Mouse (Mus musculus) adrenal gland (tissue): ENCODE data around the gene Capzb.

Source experiments
- intact Hi-C: fragments of 180-260 bp; cut with DNase I; formaldehyde crosslinking; loops from one replicate; pipeline ENCODE4 v1.15.1; 2025

The Capzb gene

DNA sequence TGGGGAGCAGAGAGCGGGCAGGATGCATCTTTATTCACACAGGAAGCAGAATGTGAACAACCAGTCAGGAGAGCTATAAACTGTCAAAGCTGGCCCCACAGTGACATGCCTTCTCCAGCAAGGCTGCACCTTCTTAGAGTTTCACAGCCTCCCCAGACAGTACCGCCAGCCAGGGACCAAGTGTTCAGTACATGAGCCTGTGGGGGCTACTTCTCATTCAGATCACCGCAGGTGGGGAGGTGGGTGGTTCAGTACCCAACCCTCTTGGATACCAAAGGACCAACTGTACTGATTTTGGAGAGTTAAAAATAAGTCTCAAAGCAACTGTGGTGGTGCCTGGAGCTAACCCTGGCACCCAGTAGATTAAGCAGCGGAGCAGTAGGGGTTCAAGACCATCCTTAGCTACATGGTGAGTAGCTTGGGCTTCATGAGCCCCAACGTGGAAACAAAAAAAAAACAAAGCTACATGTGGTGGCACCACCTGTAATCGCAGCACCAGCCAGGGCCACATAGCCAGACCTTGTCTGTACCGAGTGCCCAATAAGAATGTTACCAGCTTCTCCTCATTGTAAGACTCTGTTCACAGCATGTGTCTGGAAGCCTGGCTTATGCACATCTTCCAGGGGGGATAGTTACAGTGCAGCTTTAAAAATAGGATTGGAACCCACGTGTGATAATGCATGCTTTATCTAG lies 13.8 kb downstream of the Capzb start:
- intact Hi-C loops, result no loop called here

DNA sequence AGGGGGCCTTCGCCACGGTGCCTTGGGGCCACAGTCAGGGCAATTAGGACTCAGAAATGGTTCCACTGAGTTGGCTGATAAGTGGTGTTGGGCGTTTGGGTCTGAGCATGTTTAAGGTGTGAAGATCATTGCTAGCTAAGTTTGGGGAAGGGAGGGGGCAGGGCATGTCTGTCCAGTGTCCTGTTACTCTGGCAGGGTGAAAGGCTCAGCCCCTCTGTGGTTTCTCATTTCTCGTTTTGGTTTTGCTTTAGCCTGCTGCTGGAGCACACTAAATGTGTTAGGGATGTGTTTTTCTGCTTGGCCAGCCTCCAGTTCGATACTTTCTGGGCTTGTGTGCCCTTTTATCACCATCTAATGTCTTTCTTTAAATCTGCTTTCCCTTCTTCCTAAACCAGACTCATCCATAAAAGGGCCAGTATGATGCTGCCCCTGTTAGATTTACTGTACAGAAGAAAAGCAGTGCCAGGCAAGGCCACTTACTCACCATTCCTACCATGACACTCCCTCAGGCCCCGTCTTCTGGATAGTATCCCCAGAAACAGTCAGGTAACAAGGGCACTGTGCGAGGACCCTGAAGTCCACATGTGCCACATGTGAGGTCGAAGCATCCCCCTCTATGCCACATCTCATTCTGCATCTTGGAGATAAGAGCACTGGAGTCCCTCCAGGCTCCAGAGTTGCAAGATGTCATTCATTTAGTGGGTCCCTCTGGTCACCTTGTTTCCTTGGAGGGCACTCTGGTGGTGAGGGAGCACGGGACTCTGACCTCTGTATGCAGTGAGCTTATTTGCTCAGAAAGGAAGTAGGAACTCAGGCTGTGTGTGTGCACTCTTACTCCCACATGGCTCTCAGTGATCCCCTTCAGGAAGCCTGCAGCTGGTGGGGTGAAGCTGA lies 15.8 kb downstream of the Capzb start:
- intact Hi-C loops, result no loop called here

DNA sequence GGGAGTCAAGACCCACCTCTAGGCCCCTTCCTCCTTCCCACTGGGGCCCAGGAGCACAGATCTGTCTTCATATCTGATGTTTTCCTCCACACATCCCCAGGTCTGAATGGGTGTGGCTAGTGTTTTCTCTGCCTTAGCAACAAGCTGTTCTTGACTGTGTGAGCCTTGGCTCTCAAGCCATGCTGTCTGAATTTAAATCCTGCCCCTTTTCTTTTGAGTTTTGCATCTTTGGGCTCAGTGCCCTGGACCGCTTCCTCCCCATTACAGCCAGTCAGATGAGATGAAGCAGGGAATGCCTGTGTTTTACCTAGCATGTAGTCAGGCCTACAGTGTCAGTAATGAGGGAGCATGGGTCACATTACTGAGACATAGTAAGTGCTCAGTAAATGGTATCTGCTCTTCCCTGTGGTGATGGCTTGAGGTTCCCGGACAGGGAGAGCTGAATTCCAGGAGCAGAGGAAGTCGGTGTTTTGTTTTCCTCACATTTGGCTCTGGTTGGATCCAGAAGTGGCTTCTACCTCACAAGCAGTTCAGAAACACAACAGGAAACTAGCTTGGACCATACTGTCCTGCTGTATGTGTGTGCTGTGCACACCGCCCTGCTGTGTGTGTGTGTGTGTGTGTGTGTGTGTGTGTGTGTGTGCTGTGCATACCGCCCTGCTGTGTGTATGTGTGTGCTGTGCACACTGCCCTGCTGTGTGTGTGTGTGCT lies 16.6 kb downstream of the Capzb start:
- intact Hi-C loops, result no loop called here

DNA sequence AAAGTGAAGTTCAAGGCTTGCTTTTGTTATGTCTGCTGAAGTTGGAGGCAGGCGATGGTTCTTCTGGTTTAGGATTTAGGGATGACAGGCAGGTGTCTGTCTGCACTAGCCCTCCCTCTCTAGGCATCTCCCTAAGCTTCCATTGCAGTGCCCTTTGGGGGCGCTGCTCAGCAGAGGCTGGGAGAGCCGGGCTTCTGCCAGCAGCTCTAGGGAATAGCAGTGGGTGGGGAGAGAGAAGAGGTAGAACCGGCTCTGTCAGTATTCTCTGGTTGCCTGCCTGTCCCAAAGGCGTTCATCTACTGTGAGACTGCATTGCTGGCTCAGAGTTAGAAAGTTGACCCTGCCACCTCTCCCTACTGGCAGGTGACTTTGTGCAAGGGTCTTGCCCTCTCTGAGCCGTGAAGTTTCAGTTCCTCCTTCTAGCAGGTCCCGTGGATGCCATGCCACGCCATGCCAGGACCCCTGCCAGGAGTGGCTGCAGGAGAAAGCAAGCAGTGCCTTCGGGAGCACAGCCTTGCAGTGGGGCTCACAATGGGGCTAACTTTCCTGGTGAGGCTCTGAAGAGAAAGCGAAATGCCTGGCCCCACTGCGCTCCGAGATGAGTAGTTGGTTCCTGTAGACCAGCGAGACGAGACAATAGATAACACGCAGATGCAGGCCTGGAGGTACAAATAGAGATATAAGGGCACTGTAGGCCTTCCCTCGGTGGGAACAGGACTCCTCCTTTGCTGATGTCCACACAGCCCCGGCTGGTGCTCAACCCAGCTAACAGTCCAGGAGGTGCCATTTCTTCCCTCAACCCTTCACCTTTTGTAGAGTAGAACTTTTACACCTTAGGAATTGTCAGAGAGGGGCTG lies 19.5 kb downstream of the Capzb start:
- intact Hi-C loops, result no loop called here

DNA sequence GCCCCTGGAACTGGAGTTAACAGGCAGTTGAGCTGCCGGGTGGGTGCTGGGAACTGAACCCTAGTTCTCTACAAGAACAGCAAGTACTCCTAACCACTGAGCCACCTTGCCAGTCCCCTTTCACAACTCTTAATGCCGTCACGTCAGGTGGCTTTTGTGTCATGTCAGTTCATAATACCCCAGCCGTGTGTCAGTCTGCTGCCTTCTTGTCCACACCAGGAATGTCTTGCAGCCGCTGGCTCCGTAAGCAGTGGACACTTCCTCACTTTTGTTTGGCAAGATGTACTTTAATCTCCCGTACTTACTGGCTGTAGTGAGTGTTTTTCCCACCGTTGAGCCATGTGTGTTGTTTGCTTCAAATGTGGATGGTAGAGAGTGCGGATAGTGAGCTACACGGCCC lies 20.4 kb downstream of the Capzb start:
- intact Hi-C loops, result no loop called here

DNA sequence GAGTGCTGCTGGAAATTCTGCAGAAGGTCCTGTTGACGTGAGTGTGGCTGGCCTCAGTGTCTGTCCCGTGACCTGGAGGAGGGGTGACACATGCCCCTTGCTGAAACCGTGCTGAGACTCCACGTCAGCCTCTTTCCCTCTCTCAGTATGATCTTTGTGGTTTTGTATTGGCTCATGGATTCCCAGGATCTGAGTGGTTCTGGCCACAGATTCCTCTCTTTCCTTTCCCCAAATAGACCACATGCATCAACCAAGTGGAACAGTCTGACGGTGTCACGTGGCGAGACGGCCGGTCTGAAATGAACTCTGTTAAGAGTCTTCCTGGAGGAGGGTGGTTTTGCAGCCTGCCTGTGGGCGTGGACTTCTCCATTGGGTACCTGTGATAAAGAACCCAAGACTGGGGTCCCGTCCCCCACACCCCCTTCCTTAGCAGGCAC lies 21.3 kb downstream of the Capzb start:
- intact Hi-C loops, result no loop called here

DNA sequence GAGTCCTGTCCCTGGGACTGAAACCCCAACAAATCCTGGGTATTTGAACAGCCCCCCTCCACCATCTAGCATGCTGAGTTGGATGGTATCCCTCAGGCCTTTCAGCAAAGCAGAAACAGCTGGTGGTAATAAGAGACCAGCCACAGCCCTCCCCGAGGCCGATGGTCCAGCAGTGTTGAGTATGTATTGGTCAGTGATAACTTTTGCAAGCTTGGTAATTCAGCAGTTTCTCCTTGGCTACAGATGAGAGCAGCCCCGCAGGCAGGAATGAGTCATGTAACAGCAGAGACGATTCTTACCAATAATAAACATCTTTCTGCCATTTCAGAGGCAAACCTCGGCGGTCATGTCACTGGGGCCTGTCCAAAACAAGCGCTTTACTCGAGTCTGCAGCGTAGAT lies 23.9 kb downstream of the Capzb start:
- intact Hi-C loops, result no loop called here

DNA sequence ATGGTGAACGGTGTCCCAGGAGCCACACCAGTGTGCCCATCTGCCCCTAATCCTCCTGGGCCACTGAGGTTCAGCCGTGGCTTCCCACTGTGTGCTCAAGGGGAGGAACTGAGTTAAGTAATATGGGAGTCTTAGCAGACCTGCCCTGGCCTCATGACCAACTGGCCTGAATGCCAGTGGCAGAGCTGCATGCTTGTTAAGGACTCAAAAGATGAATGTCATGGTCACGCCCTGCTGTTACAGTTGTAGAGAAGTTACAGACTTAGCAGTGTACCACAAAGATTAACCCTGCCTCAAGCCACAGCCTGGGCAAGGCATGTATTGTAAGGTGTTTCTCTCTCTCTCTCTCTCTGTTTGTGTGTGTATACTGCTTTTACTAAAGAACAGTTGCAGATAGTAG lies 25.8 kb downstream of the Capzb start:
- intact Hi-C loops, result no loop called here

DNA sequence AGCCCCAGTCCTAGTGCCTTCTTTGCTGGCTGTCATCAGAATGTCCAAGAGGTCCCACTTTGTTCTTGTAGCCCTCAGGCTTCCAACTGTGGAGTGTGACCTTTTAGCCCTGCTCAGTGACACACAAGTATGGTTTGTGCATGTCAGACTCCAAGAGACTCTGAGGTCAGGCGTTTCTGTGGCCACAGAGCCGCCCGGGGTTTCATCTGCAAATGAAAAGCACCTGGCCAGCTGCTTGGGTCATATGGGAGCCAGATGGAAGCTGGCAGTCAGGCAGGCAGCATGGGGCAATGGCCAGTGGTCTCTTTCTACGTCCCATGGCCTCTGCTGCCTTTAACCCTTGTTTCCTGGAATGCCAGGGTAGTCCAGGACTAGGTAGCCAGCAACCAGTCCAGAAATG lies 27.0 kb downstream of the Capzb start:
- intact Hi-C loops, result no loop called here

DNA sequence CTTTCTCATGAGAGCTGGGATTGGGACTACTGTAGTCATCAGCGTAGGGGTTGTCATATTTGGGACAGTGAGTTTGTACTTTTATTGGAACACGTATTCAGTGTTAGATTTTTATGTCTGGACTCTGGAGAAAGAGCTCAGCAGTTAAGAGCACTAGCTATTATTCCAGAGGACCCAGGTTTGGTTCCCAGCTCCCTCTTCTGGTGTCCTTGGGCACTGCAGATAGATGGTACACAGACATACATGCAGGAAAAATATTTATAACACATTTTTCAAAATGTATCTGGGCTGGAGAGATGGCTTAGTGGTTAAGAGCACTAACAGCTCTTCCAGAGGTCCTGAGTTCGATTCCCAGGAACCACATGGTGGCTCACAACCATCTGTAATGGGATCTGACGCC lies 28.3 kb downstream of the Capzb start:
- intact Hi-C loops, result no loop called here

DNA sequence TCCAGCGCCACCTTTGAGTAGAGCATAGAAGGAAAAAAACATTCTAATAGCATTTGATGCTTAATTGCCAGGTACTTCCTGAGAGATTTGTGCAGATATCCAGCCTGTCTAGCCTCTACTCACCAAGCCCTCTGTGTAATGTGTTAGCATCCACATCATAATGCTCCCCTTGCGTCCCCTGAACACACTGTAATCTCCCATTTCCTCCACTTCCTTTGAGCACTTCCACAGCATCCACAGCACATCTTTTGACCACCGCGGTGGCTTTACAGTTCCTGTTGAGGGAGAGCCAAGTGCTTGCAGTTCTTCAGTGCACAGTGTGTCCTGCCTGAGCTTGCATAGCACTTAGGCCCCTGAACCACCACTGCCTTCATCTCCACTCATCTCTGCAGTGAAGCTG lies 29.1 kb downstream of the Capzb start:
- intact Hi-C loops, result no loop called here

DNA sequence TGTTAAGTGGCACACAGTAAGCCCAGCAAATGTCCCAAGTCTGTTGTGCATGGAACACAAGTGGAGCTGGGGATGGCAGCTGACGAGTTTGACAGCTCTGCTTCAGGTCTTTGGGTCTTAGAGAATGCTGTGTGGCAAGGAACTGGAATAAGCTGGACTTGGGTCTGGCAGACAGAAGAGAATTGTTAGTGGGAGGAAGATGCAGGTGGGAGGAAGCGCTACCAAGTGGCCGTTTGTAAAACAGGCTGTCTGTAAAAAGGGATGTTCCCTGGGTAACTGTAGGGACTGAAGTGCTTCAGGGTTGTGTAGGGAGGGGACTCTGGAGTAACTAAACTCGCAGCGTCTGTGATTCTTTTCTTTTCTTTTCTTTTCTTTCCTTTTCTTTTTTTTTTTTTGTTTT lies 32.4 kb downstream of the Capzb start:
- intact Hi-C loops, result no loop called here

DNA sequence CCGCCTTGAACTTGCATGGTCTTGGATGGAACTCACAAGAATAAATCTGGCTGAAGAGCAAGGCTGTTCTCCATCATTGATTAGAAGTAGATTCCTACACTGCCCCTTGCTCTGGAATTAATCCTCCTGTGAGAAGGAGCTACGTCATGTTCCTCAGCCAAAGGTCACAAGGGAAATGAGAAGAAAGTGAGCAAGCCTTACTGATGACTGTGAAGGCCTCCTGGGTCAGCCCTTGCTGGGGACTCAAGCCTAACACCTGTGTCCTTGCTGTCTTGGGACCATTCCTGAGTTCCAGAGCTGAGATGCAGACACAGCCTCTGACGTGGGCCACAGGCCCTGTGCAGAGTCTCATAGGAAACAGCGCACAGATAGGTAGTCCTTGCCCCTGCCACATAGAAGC lies 33.2 kb downstream of the Capzb start:
- intact Hi-C loops, result no loop called here

DNA sequence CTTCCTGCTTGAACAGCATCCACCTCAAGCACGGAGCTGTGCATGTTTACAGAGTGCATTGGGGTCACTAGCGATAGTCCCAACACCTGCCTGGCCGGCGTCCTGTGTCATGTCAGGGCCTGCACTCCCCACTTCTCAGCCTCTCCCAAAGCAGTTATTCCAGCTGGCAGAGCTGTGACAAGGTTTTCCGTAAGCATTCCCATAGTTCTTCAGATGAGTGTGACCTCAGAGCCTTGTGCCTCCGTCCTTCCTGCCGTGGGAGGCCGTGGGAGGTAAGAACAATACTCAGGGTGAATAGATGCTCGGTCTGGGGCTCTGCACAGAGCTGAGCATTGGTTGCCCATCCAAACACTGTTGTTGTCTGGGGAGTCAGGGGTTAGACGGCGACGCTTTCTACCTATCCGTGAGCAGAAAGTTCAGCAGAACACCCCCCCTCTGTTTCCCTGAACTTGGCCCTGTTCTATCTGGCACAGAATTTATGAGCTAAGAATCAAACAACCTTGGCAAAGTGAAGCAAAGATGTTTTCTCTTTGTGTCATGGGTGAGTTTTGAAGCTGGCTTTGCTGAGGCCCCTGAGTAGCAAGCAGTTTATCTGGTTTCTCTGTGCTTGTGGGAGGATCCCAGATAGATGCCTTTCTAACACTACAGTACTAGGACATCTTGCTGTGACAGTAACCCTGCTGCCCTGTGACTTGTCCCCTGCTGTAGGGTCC lies 34.0 kb downstream of the Capzb start:
- intact Hi-C loops, result no loop called here

DNA sequence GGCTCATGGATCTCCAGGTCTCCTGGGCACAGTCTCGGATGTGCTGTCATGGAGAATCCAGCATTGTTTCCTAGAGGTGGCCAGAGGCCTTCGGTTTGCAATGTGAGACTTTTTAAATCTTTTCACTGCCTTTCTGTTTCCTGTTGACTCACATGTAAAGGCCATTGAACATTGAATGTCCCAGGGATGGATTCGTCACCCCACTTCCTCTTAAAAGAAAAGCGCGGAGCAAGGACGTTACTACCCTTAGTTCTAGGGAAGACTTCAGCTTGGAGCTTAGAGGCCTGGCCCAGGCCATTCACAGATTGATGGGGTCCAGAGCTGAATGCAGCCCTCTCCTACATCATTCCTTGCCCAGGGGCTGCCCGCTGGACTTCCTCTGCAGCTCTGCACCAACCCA lies 35.2 kb downstream of the Capzb start:
- intact Hi-C loops, result no loop called here

DNA sequence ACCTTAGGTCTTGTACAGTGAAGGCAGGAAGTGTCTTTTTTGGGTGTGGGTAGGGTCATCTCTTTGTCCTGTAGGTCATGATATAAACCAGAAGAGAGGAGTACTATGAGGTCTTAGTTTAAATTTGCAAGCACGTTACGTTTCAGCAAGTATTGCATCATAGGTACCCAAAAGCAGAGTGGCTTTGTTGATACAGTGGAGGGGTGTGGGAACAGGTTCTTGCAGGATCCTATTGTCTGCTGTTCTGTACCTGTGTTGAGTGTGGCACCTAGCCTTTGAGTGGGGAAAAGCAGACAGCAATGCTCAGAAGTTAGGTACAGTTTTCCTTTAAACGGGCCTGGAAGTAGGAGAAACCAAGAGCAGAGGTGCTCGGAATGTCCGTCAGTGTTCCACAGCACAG lies 36.6 kb downstream of the Capzb start:
- intact Hi-C loops, result no loop called here

DNA sequence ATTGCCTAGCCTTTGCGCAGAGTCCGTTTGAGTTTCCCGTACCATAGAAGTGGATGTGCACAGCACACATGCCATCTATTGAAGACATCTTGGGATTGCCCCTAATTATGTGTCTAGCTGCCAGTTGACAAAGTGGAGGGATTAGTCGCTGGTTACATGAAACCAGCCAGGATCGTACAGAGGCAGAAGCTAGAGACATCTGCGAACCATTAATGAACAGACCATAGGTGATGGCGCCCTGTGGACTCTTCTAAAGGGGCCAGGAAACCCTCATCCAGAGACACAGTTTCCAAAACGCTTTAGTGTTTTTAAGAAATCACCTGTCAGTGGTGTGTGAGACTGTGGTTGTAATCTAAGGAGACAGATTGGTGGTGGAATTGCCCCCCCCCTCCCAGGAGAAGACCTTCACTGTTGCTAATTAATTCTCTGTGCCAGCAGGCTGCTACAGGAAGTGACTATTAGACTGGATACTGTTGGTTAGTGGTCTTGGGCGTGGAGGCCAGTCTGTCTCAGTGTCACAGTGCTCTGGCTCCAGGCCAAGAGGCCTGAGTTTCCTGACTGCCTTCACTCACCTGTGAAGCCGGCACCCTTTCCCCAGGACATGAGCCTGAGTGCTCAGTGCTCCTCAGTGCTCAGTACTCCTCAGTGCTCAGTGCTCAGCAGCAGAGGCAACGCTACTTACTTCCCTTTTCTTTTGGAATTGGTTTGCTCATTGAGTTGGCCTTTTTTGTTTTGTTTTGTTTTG lies 37.8 kb downstream of the Capzb start:
- intact Hi-C loops, result loop anchor here (5.0 kb wide), 2 partner anchors 33 to 143 kb away; no protein-coding TSS in a partner anchor

DNA sequence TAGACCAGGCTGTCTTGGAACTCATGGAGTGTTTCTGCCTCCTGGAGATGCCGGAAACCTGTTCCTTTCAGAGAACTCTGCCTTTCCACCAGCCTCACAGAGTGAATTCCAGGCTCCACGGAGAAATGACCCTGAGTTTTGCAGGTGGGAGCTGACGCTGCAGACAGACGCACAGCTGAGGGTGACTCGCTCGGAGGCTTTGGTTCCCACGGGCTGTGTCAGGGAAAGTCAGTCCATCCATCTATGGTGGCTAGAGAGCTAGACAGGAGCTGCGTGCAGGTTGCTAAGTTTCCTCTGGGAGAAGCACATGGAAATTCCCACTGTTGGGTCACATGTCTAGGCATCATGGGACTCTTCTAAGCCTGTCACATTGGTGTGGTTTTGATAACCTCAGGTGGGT lies 38.5 kb downstream of the Capzb start:
- intact Hi-C loops, result loop anchor here (5.0 kb wide), 2 partner anchors 34 to 144 kb away; no protein-coding TSS in a partner anchor

DNA sequence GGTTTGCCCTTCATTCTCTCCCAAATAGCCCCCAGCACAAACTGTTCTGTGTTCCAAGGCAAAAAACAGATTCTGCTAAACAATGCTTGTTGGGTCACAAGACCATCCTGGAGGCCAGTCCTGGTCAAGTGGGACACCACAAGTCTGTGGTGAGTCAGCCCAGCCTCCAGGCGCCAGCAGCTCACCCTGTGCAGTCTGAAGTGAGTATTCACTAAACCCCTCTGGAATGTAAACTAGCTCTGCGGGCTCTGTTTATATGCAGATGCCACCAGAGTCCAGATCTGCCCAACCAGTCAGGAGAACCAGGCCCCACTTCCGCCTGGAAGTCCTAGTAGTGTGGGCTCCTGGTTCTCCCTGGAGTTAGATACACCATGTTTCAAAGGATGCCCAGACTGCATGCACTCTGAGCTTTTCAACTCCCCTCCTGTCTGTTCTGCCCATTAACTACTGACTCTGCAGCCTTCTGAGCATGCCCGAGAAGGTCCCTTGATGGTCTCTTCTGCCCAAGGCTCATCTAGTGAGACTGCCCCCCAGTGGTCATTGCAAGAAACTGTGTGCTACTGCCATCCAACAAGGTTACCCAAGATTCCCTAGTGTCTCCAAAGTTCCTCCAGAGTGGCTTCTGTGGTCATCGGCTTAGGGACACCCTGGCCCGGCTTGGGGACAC lies 39.9 kb downstream of the Capzb start:
- intact Hi-C loops, result loop anchor here (5.0 kb wide), 2 partner anchors 35 to 145 kb away; no protein-coding TSS in a partner anchor
